Mouse (Mus musculus) gastrocnemius, adult 8-10 months (tissue): ENCODE data around the gene Asf1b. TPM values are rescaled to one million over a fixed set of nuclear protein-coding genes. Genes with fewer than 3 reads are reported as not detected.
"Not testable (repeated sequence)": the region's sequence is repeated elsewhere in the genome, so short reads cannot be mapped to it uniquely, and the experiment has no call there.

Experiments used
- DNase-seq, 2 experiments: peaks; one replicate each; pipeline ENCODE4 v3.0.0; 2022; ENCODE audit warnings: low spot score in 2 of 2
- total RNA-seq, 4 experiments: library from RNA; stranded (reverse); gene quantifications; 2 replicates each; pipeline ENCODE4 v1.2.4; 2022

Asf1b gene
- total RNA-seq, 4 experiments from 2014 or later: 0.31 to 0.56 (median 0.41) TPM

DNA sequence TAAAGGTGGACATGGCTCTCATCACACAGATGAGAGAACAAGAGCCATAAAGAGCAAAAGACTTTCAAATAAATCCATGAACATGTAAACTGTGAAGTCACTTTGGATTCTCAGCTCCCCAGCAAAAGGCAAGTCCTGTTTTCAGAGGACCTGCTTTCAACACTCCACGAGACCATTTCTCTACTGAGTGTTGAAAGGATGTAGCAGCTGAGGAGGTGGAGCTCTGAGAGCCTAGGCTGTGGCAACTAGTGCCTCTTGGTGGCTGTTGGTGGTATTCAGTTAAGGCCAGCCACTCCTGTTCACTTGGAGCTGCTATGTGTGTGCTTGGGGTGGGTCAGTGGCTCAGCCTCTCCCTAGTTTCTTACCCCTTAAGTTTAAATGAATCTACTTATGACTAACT is 1.5 kb downstream of the Asf1b start:
- DNase-seq: no peak

DNA sequence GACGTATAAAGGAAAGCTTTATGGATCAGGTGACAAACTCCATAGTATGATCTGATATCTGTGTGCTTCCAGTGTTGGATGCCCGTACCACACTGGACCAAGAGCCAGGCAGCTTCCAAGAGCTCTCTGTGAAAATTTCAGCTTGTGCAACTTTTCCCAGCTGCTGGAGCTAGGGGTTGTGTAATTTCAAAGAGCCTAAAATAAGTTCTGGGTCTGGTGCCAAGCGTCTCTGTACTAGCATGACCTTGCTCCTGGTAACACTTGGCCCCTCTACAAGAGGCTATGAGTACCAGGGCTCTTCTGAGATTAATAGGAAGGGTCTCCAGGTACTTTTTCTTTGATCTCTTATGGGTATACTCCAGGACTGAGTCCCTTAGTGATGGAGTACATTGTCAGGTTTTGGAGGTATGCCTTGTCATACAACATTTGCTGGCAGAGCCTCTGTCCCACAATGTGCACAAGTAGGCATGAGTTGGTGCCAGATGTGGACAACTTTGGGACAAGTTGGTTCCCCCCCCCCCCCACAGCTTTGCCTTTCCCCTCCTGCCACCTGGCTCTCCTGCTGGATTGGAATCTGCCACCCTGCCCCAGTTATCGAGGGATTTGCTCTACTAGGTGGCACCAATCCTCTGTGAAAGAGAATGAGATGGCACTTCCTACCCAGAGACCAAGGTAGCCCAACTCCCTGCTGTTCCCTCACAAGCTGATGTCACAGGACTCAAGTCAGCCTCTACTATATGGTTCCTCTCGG is 8.9 kb downstream of the Asf1b start:
- peak; percentile 70 to 72 for DNase-seq

DNA sequence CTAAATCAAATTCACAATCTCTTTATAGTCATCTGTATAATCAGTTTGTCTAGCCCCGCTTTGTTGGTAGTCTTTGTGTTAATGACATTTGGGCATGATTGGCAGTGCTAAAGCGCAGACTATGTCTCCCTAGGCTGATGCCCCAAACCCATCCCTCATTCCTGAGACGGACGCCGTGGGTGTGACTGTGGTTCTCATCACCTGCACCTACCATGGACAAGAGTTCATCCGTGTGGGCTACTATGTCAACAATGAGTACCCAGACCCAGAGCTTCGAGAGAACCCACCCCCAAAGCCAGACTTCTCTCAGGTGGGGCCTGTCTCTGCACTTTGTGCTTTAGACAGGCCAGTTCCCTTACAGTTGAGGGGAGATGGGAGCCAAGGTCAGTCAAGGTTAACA is 12.4 kb downstream of the Asf1b start:
- no peak for DNase-seq

DNA sequence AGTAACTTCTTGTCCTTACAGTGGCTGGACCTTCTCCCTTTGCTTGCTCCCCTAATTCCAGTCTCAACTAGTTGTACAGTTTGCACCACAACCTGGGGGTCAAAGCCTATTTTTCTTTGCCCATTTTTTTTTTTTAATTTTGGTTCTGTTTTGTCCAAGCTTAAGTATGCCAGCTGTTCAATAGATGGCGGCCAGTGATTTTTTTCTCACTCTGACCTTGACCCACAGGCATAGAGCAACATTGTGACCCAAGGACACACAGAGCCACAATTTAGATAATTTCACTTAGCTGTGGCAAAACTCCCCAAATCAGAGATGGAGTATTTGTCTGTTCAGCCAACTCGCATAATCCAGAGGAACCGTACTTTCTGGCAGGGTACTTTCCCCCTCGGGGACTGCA is 15.8 kb downstream of the Asf1b start:
- no peak for DNase-seq

DNA sequence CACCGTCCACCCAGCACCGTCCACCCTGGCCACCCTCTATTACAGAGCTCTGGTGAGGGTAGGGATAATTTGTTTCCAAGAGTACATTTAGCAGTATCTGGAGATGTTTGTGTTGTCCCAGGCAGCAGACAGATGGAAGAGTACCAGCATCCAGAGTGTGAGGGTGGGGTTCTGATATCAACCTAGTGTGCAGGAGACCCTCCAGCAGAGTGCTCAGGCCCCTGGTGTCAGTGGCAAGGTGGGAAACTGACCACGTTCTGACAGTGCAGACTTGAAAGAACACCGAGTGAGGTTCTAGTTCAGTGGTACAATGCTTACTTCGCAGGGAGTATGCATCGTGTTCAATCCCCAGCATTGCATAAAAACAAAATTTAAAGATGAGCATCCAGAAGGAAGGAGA is 16.4 kb downstream of the Asf1b start:
- no peak for DNase-seq

DNA sequence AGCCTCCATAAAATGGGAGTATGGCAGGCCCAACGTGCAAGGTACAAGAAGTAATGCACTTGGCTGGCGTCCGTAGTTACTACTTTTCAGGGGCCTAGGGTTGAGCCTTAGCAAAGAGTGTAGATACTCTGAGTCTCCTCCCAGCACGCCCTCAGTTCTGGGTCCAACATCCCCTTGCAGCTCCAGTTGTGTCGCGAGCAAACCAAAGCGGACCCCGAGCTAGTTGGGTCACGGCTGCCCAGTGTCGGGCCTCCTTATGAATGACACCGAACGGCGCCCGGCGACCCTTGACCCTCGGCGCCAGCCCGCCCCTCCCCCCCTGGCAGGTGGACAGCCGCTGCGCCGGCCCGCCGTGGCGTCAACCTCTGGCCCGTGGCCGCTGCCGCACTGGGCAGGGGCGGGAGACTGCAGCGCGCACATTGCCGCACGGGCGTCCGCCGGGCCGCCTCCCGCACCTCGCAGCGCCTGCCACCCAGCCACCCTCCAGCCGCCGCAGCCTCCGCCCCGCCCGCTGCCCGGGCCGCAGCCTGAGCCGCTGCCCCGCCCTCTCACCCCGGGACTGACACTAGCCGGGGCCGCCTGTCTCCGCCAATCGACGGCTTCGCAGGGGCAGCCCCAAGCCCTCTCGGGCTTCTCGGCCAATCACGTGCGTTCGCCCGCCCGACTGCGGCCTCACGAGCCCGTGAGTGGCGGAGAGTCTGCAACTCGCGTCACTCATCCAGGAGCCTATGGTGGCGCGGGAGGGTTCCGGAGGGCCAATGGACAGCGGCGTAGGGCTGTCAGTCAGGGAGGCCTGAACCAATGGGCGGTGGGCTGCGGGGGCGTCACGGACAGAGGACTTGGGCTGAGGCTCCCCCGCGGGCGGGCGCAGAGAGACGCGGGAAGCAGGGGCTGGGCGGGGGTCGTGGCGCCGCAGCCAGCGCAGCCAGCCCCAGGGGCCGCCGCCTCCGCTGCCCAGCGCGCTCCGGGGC is 17.1 kb downstream of the Asf1b start, which contains the start of gene Prkaca:
Gene Prkaca, plus strand, starts transcription at position 844 of the 971 bp plus-strand sequence.
- peak; percentile 96 to 98 for DNase-seq

DNA sequence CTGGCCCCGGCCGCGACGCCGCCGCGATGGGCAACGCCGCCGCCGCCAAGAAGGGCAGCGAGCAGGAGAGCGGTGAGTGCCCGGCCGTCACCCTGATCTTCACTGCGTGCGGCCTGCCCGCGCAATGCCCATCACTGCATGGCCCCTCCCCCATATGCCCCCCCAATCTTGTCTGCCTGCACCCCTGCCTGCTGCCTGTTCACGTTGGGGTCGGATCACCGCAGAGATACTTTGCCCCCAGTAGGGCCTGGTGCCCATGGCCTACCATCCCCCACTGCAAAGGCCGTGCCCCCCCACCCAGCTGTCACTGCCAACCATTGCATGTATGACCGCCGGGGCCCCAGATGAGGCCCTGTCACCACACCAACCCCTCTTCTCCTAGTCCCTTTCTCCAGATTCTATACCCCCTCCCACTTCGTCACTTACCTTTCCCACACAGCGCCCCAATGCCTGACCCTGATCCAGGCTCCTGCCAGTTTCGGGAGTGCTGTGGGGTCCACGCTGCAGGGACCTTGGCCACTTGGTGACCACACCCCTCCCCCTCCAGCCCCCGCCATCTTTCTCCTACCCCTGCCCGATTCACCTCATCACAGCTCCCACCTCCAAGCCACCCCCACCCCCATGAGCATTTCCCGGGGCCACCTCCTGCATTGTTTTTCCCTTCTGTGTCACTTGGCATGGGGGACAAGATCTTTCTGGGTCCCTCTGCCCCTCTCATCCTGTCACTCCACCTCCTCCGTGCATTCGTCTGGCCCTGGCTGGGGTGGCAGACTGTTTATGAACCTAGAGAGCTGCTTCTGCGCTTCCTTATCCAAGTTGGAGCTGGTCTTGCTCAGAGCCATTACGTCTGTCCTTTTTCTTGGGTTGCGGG is 18.1 kb downstream of the Asf1b start:
- no peak for DNase-seq

DNA sequence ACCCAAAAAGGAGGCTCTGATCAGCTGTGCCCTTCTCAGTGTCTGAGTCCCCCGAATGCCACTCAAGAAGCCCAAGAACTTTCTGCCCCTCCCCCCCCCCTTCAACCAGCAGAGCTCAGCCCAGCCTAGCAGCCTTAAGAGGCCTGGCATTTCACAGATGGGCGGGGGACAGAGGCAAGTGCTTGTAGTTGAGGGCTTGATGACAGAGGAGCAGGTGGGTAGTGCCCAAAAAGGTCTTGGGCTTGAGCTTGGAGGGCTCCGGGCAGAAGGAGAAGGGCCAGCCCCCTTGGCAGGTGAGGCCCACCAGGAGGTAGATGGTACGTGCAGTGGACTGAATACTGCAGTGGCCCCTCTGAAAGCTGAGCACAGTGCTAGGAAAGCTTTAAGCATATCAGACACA is 19.2 kb downstream of the Asf1b start:
- no peak for DNase-seq

DNA sequence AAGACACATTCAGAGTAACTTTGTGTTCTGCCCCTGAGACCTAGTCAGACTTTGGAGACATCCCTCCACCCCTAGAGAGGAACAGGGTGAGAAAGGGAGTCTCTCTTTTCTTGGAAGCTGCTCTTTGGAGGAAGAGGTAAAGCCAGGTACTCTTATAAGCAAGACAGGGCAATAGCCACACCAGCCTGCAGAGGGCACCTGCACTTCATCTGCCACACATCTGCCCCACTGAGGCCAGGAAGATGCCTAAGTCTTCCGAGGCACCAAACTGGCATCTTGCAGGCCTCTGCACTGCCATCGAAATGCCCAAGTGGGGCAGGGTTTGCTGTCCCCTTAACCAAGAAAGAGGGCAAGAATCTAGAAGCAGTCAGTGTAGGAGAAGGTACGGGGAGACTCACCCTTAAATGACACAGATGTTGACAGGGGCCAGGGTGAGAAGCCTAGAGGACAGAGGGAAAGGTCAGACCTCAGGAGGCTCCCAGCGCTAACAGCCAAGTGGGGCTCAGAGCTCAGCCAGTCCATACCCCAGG is 20.9 kb downstream of the Asf1b start:
- no peak for DNase-seq

DNA sequence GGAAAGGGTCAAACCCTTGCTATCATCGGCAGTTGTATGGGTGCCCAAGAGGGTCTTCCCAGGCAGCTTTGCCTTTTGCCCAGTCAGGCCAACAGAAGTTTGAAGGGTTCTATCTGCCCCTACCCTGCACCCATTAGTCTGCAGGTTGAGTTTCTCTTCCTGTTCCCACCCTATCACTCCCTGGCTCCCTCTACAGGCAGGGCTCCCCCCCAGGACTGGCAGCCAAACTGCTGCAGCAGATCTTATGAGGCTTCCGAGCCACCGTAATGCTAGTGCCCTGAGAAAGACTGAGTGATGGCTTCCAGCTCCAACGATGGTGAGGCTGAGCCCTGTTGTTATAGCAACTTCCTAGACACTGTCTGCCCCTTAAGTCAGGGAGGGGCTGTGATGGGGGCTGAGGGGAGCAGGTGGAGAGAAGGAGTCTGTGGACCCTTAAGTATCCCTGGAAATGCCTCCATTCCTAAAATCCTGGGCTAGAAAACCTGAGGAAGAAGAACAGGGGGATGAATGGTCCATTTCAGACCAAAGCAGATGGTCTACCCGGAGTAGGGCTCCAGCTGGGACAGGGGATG is 21.6 kb downstream of the Asf1b start:
- no peak for DNase-seq

DNA sequence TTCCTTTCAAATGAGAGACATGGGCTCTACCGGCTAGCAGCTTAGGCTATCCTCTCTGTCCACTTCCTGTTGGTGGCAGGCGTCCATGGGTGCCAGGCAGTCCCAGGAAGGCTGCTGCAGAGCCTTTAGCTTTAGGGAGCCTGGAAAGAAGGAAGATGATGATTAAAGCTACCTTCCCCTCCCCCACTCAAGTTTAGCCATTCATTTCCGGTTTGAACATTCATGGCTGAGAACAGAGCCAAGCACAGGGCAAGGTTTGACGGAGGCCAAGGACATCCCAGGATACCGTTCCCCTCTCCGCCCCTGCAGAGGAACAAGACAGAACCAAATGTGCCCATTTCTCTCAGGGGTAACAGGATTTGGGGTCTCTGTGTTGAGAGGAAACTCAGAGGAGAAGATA is 22.3 kb downstream of the Asf1b start:
- no peak for DNase-seq

DNA sequence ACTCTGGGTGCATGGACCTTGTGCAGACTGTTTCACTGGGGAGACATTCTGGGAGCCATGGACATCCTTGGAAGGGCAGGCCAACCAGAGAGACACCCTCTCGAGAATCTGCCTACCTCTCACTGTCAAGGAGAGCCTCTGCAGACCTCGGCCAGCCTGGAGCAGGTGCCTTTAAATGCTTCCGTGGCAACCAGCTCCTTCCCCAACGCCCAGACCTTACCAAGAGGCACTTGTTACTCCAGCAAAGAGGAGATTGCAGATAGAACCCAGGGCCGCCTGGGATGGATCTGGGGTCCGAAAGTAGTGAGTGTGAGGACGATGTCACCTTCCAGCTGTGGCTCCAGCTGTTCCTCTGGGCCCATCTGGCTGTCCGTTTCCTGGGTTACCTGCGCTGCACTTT is 22.9 kb downstream of the Asf1b start:
- no peak for DNase-seq

DNA sequence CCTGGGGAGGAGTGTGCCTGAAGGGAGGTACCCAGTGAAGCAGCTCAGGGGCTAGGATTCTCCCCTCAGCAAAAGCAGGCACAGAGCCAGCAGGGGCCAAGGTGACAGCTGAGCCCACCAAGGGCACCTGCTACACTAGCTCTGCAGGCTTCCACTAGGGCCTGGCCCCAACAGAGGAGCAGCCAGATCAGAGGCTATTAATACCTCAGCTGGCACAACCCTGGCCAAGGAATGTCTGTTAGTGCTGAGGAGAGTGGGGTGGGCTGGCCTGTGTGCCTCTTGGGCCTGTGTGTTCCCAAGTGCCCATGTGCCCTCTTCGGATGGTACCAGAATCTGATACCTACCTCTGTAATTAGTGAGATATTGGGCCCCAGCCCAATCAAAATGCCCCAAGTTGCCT is 24.9 kb downstream of the Asf1b start:
- peak in 1 of 2 experiments; percentile 78 for DNase-seq

DNA sequence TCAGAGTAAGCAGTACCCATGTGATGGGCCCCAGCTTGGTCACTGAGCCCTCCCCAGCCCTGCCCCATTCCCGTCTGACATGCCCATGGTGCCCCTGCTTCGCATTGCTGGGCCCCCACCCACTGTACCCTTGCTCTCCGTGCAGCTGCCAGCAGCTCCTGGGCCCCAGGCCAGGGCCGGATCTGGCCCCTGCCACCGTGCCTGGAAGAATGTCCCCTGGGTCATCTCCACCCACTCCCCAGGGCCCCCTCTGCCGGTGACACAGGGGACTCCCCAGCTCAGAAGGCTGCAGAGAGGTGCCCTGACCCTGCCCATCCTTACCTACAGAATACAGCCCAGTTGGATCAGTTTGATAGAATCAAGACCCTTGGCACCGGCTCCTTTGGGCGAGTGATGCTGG is 25.5 kb downstream of the Asf1b start:
- DNase-seq: peak; percentile 75 to 83

DNA sequence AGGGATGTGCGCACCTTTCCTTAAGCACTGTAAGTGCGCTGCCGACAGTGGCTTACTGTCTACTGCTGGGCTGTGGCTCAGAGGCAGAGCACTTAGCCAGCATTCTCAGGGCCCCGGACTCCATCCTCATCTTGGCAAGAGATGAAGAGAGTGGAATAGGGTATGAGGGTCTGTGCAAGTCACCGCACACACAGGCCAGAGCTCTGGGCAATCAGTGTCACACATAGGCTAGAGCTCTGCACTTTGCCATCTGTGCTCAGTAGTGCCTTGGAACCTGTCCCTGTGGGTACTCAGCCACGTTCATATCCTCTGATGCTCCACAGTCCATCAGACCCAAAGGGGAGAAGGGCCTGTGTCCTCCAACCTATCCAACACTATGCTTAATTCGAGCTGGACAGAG is 26.2 kb downstream of the Asf1b start:
- DNase-seq: no peak

DNA sequence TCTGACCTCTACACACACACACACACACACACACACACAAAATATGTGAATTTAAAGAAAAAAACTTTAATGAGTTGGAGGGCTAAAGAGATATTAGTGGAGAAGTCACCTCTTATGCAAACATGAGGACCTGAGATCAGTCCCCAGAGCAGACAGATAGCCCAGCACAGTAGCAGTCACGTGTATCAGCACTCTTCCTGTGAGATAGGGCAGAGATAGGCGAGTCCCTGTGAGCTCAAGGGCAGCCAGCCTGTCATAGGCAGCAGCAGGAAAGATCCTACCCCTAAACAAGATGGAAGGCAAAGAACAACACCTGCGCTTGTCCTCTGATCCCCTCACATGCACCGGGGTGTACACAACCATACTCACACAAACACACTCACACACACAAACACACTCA is 27.1 kb downstream of the Asf1b start:
- DNase-seq: no peak

DNA sequence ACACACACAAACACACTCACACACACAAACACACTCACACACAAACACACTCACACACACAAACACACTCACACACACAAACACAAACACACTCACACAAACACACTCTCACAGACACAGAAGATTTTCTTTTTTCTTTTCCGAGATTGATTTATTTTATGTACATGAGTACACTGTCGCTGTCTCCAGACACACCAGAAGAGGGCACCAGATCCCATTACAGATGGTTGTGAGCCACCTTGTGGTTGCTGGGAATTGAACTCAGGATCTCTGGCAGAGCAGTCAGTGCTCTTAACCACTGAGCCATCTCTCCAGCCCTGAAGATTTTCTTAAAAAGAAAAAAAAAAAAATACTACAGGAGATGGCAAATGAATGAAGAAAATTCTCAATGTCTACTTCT is 27.9 kb downstream of the Asf1b start:
- not testable (repeated sequence) for DNase-seq

DNA sequence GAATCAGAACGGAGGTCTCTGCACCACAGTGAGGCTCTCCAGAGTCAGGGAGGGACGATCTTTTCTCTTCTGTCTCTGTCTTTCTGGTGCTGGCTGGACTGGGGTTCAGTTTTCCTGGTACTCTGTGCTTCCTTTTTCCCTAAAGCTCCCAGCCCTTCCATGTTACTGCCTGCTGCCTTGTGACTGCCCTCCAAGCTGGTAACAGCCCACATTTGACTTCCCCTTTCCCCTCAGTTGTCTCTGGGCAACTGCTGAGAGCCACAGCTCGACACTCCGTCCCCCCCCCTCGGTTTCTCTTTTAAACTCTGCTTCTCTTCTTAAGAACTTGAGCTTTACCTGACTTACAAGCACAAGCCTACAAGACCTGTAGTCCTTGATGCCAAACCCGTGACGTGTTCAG is 33.9 kb downstream of the Asf1b start:
- no peak for DNase-seq

DNA sequence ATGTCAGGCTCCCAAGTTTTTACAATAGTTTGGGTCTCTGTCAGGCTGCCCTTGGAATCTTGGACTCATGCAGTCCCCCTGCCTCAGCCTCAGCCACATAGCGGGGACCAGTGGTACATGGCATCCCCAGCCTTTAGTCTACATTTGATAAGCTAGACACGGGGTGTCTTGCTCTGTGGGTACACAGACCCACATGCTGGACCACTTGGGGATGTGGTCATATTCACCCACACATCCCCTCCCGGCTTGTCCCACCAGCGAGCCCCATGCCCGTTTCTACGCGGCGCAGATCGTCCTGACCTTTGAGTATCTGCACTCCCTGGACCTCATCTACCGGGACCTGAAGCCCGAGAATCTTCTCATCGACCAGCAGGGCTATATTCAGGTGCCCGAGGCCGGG is 34.9 kb downstream of the Asf1b start:
- DNase-seq: no peak

DNA sequence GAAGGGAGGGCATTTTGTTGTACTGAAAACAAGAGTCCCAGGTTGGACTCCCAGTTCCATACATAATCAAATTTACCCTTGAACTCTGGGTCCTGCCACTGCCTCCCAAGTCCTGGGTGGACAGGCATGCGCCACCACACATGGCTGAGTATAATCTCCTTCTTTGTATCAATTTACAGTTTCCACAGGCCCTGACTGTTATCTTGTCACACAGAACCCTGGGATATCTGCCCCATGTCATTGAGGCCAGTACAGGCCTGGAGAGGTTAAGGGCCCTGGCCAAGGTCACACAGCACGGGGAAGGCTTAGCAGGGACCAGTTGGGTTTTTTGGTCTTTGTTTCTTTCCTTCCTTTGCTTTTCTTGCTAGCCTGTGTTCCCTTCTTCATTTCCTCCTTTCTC is 37.2 kb downstream of the Asf1b start:
- DNase-seq: no peak

DNA sequence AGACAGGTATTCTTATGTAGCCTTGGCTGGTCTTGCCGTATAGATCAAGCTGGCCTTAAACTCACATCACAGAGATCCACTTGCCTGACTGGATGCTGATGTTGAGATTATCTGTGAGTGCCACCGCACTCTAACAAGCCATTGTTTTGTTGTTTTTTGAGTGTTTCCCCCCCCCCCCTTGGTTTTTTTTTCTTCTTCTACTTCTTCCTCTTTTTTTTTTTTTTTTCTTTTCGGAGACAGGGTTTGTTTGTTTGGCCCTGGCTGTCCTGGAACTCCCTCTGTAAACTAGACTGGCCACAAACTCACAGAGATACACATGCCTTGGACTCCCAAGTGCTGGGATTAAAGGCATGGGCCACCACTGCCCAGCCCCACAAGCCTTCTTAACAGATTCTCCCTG is 38.7 kb downstream of the Asf1b start:
- DNase-seq: no peak
